Mouse (Mus musculus): Measurements from ENCODE around the gene Ccdc121. TPM values are rescaled to one million over a fixed set of nuclear protein-coding genes. Genes with fewer than 3 reads are reported as not detected.

Gene Ccdc121
- not detected in 2 replicates for polyA plus RNA-seq (2012; rRNA removed; ENCODE audit: low replicate concordance)

GRCm38 (mm10) chr1:181511307-181511706, at the start of gene Ccdc121:
Ccdc121 (minus strand) TSS chr1:181511451.

Other genes with a start within 250 kb of the Ccdc121 start
- 0.07 TPM in 1 of 2 replicates, not detected in the other for gene Cnih3, start 158.8 kb downstream of the Ccdc121 start, polyA plus RNA-seq (2012; rRNA removed; ENCODE audit: low replicate concordance)
- gene Dnah14, start 65.1 kb upstream of the Ccdc121 start, polyA plus RNA-seq (2012; rRNA removed; ENCODE audit: low replicate concordance): not detected in 2 replicates

Measured in duodenum, adult 2 months (tissue).